Mouse (Mus musculus): Measurements from ENCODE around the gene Tuba1c.

The Tuba1c gene

DNA sequence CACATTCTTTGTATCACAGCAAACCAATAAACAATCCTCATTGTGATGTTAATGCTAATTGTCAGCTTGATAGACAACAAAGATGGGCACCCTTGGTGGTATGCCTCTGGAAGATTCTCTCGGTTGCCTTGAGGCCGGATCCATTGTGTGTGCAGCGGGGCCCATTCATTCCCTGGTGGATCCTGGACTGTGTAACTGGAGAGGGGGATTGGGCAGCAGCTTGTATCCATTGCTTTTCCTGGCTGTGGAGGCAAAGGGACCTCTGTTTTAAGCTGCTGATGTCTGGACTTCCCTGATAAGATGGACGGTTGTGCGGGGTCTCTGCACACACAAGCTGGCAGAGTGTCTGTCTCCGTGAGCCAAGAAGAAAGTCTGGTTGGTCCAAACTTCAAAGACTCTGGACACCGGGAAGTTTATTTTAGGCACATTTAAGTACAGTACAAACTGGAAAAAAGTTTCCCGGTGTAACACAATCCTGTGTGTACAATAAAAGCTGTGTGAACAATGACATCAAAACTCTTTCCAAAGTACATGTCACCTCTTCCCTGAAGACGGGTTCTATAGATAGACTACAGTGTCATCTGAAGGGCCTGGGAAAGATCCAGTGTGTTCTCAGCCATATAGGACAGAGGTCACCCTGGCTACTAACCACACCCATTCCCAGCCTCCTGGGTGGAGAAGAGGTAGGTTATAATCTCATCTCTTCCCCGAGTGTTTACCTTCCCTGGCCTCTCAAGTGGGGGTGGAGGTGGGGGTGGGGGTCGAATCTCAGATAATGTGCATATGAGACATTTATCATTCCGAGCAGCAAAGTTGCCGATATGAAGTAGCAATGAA, 31.5 kb upstream of the Tuba1c start:
- no peak for DNase-seq

DNA sequence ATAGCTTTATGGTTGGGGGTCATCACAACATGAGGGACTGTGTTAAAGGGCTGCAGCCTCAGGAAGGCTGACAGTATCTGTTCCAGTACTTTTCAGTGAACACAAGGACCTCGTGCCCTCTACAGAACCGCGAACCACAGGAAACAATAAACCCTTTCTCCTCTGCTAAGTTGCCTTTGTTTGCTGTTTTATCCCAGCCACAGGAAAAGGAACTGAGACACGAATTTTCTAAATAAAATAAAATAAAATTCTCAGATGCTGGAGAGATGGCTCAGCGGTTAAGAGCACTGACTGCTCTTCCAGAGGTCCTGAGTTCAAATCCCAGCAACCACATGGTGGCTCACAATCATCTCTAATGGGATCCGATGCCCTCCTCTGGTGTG, 30.9 kb upstream of the Tuba1c start:
- DNase-seq = no peak

DNA sequence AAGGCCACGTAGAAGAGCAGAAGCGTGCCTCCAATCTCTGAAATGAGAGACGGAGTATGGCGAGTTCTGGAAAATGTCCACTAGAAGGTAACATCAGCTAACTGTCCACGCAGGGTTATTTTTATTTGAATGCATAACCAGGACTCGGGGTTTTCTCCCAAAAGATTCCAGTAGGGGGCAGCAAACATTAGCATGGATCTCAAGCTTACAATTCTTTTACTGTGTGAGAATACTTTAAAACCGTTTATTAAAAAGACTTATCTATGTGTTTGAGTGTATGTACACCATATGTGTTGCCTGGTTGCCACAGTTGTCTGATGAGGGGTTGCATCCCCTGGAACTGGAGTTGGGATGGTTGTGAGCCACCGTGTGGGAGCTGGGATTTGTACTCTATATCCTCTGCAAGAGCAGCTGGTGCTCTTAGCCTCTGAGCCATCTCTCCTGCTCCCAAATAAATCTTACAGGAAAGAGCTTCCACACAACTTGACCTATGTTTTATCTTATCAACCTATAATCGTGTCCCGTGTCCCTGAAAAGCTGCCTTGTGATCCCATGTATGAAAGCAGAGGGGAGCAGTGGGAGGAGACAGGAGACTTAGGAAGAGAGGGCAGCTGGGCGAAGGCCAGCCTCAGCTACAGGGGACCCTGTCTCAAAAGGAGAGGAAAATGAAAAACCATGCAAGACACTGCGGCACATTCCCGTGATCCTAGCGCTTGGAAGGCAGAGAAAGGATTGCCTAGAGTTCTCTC, 29.0 kb upstream of the Tuba1c start:
- DNase-seq = peak; percentile 84

DNA sequence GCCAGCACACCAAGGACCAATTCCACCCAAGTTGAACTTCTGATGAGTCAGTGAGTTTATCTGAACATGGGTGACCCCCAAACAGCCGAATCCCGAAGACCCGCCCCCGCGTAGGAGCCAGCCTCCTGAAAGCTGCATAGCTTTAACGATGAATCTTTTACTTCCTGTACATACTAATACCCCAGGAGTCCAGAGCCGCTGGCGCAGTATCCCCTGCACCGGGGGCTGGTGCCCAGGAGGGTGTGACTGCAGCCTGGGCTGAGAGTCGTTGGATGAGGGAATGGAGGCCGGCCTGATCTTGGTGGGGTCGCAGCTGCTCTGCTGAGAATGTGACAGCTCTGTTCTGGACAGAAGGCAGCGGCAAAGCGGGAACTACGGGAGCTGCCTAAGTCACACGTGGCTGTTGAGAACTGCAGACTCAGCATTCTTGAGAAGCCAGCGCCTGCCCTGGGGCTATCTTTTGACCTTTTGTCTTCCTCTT, 28.2 kb upstream of the Tuba1c start:
- peak; percentile 70 for DNase-seq

DNA sequence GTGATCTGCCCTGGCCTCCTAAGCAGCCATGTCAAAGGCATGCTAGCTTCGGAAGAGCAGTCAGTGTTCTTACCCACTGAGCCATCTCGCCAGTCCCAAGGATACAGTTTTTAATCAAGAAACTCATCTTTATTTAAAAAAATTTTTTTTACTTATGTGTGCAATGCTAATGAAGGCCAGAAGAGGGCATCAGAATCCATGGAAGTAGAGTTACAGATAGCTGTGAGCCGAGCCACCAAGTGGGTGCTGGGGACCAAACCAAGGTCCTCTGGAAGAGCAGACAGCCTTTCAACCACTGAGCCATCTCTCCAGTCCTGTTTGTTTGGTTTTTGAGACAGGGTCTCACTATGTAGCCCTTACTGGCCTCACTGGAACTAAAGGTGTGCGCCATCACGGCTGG, 26.1 kb upstream of the Tuba1c start:
- DNase-seq = no peak

DNA sequence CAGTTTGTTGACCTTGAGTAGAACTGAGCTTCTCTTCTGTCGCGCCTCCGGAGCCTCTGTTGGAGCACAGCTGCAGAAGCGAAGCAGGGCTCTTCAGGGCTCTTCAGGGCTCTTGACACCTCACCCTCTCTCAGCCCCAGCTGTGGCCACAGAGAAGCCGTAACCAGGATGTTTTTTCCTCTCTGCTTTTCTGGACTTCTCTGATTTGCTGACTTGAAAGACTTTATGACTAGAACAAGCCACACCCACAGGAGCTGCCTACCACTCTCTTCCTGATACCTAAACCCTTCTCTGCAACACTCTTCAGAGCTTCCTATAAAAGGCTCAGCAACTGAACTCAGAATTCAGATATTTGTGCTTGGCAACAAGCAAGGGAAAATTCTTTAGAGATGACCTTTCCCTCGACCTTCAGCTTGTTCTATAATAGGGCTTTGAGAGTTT, 20.9 kb upstream of the Tuba1c start:
- no peak for DNase-seq

DNA sequence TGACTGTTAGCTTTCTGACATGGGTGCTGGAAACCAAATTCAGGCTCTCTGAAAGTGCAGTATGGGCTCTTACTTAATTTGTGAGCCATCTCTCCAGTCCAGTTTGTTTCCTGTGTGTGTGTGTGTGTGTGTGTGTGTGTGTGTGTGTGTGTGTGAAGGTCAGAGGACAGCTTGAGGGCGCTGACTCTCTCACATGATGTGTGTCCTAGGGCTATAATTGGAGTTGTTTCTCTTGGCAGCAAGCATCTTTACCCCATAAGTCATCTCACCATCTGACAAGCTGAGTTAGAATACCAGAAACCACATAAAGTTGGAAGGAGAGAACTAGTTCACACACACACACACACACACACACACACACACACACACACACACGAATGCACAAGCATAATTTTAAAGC, 18.8 kb upstream of the Tuba1c start:
- DNase-seq = no peak

DNA sequence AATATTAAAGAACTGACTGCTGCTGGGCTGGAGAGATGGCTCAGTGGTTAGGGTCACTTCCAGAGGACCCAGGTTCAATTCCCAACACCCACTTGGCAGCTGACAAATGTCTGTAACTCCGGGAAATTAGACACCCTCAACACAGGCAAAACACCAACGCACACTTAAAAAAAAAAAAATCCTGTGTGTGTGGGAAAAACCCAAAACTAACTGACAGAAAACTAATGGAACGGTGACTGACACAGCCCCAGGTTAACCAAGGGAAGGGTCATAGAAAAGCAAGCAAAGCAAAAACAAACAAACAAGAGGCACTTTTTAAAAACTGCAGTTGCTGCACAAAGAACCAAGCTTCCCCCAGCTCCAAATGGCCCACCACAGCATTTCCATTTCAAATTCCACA, 17.7 kb upstream of the Tuba1c start:
- DNase-seq = no peak

DNA sequence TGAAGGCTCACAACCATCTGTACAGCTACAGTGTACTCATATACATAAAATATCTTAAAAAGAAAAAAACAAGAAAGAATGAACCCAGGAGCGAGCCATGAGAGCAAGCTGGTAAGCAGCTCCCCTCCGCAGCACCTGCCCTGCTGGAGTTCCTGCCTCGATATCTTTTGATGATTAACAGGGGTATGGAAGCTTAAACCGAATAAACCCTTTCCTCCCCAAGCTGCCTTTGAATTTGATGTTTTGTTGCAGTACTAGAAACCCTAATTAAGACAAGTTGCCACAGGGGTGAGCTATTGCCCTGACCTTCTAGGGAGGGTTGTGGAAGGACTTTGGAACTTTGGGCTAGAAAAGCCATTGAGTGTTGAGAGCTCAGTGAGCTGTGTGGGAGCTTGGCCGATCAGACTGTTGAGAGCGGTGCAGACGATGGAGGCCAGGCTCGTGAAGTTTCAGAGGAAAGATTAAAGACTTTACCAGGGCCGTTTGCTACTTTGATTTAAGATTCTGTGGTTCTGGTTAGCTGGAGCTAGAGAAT, 15.1 kb upstream of the Tuba1c start:
- no peak for DNase-seq

DNA sequence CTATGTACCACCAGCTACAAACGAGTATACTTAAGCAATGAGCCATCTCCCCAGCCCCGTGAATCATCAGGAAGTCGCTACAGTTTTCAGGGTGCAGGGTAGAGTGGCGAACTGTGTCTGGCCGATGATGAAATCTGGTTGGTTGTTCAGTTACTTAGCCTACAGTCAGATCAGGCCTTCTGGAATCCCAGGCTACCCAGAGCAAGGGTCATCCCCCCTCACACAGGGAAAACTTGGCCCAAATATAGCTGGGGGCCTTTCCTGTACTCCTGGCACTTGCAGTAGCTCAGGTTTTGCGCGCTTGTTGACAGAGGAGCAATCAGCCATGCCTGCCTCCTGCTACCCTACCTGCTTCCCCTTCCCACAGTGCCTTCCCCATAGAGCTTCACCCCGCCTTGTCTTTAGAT, 12.3 kb upstream of the Tuba1c start:
- no peak for DNase-seq

DNA sequence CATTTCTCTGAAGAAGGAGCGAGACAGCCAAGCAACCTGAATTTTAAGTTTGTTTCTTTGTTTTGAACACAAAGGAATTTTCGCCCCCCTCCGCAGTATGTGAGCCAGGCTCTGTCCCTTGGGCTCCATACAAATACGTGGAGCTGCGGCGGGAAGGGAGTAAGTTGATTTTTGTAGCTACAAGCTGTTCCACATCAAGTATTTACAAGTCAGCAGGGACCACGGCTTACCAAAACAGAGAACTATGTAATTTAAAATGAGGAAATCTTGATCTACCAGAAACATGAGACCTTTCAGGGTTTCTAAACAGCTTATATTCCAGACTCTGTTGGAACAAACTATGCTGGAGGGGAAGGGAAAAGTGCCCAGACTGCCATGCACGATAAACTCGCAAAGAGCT, 11.7 kb upstream of the Tuba1c start:
- no peak for DNase-seq

DNA sequence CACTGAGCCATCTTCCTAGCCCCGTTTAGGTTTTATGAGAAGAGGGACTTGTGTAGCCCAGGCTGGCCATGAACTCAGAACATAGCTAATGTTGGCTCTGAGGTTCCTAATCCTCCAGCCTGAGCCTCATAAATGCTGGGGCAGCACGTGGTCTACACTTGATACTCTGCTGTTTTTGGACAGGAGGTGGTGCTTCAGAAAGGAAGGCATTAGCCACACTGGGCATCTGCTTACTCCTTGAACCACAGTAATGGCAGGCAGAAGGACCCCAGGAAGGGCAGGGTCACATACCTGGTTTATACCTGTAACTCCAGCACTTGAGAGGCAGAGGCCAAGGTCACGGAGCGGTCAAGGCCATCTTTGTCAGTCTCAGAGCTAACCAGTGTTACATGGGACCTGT, 11.1 kb upstream of the Tuba1c start:
- DNase-seq = no peak

DNA sequence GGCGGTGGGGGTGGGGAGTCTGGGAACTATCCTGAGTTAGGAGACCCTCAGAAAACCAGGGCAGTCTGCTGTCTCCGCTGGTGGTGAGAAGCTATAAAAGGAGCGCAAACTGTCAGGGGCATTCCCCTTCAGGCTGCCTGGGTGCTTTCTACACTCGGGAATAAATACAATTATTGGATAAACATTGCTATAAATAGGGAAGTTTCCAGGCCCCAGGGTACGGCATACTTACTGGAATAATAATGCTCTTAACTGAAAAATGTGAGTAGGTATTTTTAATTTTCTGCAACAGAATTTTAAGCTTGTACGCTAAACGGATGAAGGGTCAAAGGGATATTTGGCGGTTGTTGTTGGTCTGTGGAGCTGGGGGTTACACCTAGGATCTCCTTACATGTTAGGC, 10.3 kb upstream of the Tuba1c start:
- DNase-seq = no peak

DNA sequence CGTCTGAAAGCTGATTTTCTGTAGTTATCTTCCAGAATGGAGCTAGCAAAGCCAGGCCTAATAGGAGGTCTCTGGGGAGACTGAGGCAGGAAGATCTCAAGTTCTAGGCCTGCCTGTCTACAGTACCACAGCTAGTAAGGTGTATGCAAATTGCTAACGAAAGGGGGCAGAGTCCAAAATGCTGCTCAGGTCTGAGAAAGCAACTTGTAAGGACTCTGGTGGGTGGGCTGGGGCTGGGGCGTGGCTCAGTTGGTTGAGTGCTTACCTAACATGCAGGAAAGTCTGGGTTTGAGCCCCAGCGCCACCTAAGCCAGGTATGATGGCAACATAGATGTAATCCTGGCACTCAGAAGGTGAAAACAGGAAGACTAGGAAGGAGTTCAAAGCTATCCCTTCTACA, 9.5 kb upstream of the Tuba1c start:
- no peak for DNase-seq

DNA sequence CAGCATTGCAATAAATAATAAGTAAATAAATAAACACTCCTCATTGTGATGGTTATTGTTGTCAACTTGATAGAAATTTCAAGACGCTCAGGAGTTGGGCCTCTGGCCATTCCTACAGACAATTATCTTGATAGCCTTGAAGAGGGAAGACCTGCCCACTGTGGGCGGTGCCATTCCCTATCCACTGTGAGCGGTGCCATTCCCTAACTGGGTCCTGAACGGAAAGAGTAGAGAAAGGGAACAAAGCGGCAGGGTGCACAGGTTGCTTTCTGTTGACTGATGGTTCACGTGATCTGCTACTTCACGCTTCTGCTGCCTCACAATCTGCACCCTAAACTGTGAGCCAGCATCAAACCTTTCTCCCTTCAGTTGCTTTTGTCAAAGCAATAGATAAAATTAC, 8.4 kb upstream of the Tuba1c start:
- DNase-seq = no peak

DNA sequence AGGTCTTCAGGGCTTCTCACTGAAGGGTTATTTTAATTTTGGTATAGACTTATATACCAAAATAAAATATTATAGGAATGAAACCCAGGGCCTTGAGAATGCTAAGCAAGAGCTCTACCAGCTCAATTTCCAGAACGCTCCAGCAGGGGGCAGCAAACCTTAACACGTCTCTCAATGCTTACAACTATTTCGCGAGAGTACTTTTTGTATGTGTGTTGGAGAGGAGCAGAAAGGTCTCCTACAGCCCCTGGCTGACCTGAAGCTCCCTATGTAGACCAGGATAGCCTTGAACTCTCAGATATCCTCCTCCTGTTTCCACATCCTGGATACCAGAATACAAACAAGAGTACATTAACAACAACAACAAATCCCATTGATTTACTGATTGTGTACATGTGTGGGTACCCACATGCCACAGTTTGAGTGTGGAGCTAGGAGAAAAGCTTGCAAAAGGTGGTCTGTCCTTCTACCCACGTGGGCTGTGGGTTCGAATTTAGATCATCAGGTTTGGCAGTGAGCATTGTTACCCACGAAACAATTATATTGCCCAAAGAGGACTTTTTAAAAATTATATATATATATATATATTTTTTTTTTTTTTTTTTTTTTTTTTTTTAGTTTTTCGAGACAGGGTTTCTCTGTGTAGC, 4.9 kb upstream of the Tuba1c start:
- DNase-seq = peak; percentile 90

DNA sequence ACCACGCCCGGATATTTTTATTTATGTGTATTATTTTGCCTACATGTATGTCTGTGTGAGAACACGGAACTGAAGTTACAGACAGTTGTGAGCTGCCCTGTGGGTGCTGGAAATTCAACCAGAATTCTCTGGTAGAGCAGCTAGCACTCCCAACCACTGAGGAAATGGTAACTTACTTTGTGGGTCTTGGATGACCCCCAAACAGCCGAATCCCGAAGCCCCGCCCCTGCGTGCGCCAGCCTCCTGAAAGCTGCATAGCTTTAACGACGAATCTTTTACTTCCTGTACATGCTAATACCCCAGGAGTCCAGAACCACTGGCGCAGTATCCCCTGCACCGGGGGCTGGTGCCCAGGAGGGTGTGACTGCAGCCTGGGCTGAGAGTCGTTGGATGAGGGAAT, 4.3 kb upstream of the Tuba1c start:
- no peak for DNase-seq

DNA sequence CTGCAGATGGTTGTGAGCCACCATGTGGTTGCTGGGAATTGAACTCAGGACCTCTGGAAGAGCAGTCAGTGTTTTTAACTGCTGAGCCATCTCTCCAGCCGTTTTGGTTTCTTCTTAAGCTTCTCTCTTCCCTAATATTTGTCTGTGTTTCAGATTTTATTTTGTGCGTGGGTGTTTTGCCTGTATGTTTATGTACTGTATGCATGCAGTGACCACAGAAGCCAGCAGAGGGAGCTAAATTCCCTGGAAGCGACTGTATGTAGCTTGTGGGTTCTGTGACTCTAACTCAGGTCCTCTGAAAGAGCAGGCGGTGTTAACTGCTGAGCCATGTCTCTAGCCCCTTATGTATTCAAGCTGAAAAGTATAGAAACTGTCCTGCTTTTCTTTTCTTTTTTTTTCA, 3.4 kb upstream of the Tuba1c start:
- peak; percentile 50 for DNase-seq

DNA sequence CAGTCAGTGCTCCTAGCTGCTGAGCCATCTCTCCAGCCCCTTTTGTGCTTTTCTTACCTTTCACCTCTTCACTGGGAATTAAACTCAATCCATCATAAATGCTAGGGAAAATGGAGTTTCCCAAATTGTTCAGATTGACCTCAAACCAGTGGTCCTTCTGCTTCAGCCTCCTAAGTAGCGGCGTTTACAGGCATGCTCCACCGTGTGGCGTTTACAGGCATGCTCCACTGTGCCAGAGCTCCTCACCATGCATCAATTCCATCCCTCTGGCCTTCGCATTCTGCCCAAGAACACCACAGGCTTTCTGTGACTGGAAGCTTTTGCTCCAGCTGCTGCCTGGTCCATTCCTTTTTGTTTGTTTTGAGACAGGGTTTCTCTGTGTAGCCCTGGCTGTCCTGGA, 2.6 kb upstream of the Tuba1c start:
- DNase-seq = no peak

DNA sequence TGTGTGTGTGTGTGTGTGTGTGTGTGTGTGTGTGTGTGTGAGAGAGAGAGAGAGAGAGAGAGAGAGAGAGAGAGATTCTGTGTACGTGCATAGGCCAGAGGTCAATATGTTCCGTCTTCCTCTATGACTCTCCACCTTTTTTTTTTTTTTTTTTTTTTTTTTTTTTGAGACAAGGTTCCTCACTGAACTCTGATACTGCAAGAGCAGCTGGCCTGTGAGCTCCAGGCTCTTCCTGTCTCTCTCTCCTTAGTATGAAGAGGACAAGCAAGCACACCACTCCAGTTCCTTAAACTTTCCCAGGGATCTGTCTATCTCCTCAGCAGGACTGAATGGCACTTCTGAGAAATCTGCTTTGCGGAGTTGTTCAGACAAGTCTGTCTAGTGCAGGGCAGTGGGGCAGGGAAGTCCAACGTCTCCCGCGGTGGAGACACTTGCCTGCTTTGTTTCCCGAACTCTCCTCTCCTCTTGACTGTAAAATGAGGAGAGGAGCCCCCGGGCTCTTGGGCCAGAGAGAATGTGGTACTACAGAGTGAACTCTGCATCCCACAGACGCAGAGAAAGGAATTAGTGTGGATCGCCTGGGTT, 725 bp upstream of the Tuba1c start:
- DNase-seq = peak; percentile 53

DNA sequence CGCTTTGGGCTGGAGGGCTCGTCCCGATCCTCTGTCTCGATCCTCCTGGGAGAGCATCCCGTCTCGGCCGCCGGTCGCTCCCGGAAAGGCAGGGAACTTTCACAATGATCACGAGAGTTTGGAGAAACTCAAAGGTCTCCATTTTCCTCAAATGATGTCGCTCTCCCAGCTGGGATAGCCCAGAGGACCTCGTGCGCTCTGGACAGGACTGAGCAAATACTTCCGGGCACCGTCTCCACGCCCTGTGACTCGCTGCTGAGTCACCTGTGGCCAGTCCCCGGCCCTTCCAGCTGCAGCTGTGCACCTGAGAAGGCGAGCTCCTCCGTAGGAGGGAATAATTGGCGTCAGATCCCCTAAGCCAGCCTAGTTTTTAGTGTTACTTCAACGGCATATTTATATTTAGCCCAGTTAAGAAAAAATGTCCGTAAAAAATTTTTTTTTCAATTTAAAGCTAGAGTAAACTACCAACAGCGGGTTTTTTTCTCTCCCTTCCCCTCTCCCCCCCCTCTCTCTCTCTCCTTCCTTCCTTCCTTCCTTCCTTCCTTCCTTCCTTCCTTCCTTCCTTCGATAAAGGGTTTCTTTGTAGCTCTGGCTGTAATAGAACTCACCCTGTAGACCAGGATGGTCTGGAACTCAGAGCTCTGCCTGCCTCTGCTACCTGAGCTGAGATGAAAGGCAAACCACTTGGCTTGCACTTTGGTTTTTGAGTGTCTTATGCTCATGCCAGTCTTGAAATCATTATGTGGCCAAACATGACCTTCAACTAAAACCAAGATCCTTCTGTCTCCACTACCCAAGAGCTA, 1.1 kb downstream of the Tuba1c start:
- DNase-seq = peak; percentile 46

DNA sequence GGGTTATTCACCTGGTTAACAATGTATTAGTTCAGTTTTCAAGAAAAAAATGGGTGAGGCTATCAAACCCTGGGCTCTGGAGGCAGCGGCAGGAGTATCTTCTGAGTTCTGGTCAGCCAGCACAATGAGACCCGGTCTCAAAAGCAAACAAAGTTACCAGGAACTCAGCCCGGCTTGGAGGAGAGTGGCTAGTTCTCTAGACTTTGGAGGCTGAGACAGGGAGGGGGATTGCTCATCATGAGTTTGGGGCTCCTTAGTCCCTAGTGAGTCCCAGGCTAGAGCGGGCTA, 1.6 kb downstream of the Tuba1c start:
- no peak for DNase-seq
